Mouse (Mus musculus) layer of hippocampus, adult 18-20 months (tissue): ENCODE measurements around the gene Sdf4. TPM values are rescaled to one million over a fixed set of nuclear protein-coding genes. Genes with fewer than 3 reads are reported as not detected.

Experiments
- DNase-seq, 2 experiments: peaks; one replicate each; pipeline ENCODE4 v3.0.0; 2022; ENCODE audit warnings: low spot score in 2 of 2
- total RNA-seq, 2 experiments: library from RNA; stranded (reverse); gene quantifications; 2 replicates each; pipeline ENCODE4 v1.2.3; 2021

Sdf4 gene
- total RNA-seq, 2 experiments from 2014 or later, result 202 to 203 TPM

- no peak for DNase-seq
Measured at GRCm38 (mm10) chr4:155993606-155994005, 934 bp downstream of the Sdf4 start.

- DNase-seq, result no peak
Measured at GRCm38 (mm10) chr4:156004109-156004508, 11.4 kb downstream of the Sdf4 start.

DNA sequence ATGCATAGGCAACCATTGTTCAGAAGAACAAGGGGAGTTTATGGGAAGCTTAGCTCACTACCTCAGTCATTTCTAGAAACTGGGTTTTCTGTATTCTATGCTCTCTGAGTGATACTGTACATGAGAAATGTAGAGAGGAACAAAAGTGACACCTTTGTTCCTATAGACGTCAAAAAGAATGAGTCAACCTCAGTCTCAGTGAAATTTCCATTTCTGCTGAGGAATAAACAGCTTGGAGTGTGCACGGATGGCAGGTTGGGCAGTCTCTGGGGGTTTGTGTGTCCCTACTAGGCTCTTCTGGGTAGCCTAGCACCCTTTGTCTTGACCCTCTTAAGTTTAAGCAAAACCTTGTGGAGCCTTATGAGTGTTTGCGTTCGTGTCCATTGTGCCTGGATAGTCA is 15.7 kb downstream of the Sdf4 start:
- DNase-seq, result no peak

GRCm38 (mm10) chr4:156013637-156014036 is 21.0 kb downstream of the Sdf4 start, which contains the start of gene Tnfrsf4:
Gene Tnfrsf4 (plus strand): TSS chr4:156013843.
- no peak for DNase-seq

GRCm38 (mm10) chr4:156014436-156014835 is 21.8 kb downstream of the Sdf4 start:
- no peak for DNase-seq

DNA sequence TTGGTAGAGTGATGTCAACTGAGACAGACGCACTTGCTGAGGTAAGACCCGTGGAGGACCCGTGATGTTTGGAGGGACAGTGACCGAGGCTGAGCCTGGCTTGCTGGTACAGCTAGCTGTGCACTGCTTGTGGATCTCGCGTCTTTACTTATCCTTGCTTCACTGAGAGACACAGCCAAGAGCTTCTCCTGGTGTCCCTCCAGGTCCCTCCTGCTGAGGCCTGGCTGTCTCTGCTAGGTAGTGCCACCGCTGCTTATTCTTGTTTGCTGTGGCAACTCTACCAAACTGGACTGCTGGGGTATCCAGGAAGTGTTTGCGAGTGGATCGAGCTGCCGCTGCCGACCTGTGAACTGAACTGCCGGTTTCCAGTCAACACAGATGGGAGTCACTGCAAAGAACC is 27.1 kb downstream of the Sdf4 start:
- no peak for DNase-seq

DNA sequence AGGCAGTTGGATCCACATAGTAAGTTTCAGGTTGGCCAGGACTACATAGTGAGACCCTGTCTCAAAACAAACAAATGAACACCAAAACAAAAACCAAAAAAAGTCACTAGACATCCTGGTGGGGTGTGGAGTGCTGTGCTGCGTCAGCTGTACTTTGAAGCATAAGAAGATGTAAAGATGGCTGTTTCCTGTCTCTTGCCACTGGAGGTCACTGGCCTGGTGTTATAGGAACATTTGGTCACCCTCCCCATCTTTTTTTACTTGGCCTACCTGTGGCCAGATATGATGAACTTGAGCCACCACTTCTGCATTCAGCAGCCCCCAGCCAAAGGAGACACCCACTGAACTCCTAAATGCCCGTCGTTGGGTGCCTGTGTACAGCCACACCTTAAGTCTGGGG is 28.7 kb downstream of the Sdf4 start:
- no peak for DNase-seq

DNA sequence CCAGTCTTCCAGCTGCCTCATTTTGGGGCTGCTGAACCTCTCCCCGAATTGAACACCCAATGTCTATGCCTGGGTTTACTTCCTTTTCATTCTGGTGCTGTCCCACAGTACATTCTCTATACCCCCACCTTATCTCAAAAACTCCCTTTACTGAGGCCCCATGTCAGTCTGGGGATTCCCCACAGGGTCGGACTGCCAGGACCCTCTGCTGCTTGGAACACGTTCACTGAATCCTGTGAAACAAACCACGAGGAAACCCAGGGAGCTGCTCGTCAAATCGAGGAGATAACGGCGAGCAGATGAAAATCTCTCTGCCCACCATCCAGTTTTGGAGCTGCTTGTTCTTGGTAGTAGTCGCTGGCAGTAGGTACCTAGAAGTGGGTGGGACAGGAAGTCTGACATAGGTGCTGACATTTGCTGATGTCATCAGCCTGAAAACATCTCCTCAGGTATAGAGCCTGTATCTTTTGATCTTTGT is 29.3 kb downstream of the Sdf4 start:
- DNase-seq, result no peak

DNA sequence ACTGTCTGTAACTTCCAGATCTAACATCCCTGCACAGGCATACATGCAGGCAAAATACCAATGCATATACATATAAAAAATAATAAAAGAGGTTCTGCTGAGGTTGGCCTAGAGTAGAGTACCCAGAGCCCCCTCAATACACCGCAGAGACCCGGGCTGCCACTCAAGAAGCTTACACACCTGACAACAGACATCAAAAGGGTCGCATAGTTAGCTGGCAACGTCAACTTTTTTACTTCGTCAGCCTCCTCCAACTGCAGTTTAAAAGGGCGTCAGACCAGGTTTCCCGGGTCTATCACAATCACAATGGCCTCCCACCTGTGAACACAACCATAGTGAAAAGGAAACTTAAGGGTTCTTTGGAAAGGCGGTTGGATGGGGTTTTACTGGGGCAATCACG is 30.8 kb downstream of the Sdf4 start:
- no peak for DNase-seq

GRCm38 (mm10) chr4:156024184-156024583 is 31.5 kb downstream of the Sdf4 start:
- no peak for DNase-seq

GRCm38 (mm10) chr4:156026013-156026412 is 33.3 kb downstream of the Sdf4 start, which contains the start of gene Tnfrsf18:
Gene Tnfrsf18 (plus strand): TSS chr4:156026164.
- peak; percentile 32 to 51 for DNase-seq

DNA sequence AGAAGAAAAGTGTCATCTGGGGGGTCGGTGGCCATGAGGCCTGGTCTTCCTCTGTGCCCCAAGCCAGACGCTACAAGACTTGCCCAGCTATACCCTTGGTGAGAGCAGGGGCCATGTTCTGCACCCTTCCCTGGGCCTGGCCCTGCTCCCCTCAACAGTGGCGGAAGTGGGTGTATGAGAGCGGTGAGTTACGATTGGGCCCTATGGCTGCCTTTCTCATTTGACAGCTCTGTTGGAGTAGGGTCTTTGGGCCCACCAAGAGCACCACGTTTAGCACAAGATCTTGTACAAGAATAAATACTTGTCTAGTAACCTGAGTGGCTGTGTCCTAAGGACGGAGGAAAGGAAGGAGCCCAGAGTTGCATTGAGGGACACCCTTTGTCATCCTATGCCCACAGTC is 35.9 kb downstream of the Sdf4 start:
- no peak for DNase-seq

DNA sequence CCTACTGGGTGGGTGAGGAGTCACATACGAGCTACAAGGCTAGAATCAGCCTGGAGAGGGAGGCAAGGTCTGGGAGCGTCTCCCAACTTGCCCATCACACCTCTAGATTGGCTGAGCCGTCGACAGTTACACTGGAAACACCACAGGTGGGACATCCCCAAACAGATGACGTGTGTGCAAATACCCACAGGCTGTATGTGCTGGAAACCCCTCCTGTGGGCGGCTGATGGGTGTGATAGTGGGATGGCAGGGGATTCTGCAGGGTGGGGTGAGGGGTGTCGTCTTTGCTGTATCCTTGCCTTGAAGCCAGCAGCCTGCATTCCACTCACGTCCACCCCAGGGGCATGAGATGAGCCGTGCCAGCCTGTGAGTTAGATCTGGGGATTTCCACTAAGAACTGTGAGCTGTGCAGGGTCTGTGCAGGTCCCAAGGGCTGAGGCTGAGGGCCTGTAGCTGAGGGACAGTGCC is 38.0 kb downstream of the Sdf4 start:
- DNase-seq, result no peak

GRCm38 (mm10) chr4:156031255-156031592 is 38.6 kb downstream of the Sdf4 start:
- DNase-seq, result no peak

DNA sequence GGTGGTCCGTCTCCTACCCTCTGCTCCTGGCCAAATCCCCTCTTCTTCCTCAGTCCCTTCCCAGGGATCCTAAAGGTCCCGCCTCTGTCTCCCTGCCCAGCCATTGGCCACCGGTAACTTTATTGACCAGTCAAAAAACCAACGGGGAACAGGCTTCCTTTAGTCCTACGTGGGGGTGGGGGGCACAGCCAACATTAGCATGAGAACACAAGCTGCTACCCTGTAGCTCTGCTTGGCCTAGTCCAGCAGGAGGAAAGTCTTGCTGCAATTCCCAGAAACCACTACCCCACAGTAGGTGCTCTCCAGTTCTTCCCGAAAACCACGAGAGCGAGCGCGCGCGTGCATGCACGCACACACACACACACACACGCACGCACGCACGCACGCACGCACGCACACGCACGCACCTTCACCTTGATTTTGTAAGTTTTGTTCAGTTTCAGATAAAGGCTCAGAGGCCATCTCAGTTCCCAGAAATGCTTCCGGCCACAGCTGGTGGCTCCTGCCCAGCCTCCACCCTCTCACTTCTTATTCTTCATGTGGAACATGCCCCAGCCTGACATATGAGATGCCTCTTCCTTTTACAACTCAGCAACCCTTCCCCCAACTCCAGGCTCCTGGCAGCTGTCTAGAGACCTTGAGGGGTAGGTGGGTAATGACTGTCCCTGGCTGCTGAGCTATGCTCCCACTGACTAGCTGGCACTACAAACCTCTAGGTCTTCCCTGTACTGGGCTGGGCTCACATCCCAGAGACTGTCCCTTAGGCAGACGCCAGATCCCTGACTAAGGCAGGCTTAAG is 39.1 kb downstream of the Sdf4 start:
- DNase-seq, result peak; percentile 66 to 71

- no peak for DNase-seq
Measured at GRCm38 (mm10) chr4:156032856-156033255, 40.2 kb downstream of the Sdf4 start.

GRCm38 (mm10) chr4:156033476-156034119 is 40.9 kb downstream of the Sdf4 start:
- peak in 1 of 2 experiments; percentile 25 for DNase-seq

- no peak for DNase-seq
Measured at GRCm38 (mm10) chr4:156034301-156034700, 41.6 kb downstream of the Sdf4 start.

DNA sequence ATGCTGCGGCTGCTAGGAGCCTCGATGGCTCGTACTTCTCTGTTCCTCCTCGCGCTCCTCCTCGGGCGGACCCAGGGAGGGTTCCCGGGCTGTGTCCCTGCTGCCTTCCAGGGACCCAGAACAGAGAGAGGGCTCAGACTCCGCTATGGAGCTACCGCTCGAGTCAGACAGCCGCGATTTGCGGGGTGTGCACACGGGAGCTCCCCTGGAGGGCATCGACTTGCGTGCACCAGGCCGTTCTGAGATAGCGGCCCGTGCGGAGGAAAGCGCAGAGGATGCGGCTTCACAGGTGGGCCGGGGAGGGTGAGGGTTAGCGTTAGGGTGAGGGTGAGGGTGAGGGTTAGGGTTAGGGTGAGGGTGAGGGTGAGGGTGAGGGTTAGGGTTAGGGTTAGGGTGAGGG is 42.2 kb downstream of the Sdf4 start:
- no peak for DNase-seq

GRCm38 (mm10) chr4:156044754-156045153 is 52.1 kb downstream of the Sdf4 start:
- DNase-seq, result no peak

DNA sequence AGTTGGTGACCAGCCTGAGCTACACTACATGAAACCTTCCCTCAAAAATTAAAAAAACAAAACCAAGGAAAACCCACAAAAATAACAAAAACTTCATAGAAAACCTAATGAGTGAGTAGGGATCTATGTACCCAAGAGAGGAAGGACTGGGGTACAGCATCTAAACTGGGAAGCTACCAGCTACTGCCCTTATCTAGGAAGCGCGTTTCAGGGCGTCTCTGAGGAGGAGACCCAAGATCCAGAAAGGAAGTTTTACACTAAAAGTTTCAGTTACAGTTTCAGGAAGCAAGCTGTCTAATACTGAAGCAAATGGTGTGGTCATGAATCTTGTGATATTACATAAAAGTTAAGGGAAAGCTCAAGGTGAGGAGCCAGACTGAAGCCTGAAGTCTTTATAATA is 57.1 kb downstream of the Sdf4 start:
- no peak for DNase-seq

DNA sequence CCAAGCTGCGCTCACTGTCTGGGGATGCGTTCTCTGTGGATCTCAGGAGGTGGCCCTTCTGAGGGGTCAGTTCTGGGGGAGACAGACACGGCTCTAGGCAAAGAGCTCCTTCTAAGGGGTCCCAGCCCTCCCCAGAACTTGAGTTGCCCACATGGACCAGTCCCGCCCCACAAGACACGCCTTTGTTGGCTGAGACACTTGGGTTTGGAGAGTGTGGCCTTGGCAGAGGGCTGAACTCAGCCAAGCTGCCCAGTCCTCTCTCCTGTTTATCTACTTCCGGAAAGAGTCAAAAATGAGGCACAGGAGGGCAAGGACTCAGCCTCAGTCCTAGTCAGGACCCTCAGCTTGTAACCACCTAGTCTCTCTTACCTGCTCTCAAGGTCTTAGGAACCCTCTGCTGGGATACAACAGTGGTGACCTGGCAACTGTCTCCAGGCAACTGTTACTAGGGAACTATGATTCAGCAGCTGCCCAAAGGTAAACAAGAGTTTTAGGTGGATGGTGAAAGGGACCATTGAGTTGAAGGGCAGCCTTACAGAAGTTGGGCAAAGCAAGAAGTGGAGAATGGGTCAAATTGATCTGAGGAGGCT is 57.8 kb downstream of the Sdf4 start:
- DNase-seq, result no peak
